Mouse (Mus musculus): ENCODE results near the gene Gm6337. TPM values are rescaled to one million over a fixed set of nuclear protein-coding genes. Genes with fewer than 3 reads are reported as not detected.

Gene Gm6337
- not detected in 2 replicates for polyA plus RNA-seq (2015; fragmentation: Nextera tagmentation; extraction: Ambion mirVana)

GRCm38 (mm10) chr14:6058167-6058566 lies at the start of gene Gm6337:
Gene Gm6337, minus strand, starts transcription at chr14:6058267.

GRCm38 (mm10) chr14:6093842-6094241 lies 35.8 kb upstream of the Gm6337 start, which contains the start of gene Gm8206:
Gene Gm8206, minus strand, starts transcription at chr14:6093942.

Other genes starting within 250 kb of the Gm6337 start
- gene Gm3424, start 227.9 kb downstream of the Gm6337 start, polyA plus RNA-seq (2015; fragmentation: Nextera tagmentation; extraction: Ambion mirVana) = not detected in 2 replicates
- gene Gm8237, start 177.9 kb downstream of the Gm6337 start, polyA plus RNA-seq (2015; fragmentation: Nextera tagmentation; extraction: Ambion mirVana) = 0.18 TPM in 2 replicates
- 3.8 and 4.4 TPM in 2 replicates for gene Gm3248, start 96.5 kb downstream of the Gm6337 start, polyA plus RNA-seq (2015; fragmentation: Nextera tagmentation; extraction: Ambion mirVana)
- gene Gm3453, start 79.1 kb downstream of the Gm6337 start, polyA plus RNA-seq (2015; fragmentation: Nextera tagmentation; extraction: Ambion mirVana) = not detected in 2 replicates
- 4.1 and 5.8 TPM in 2 replicates for gene Gm8206, start 35.7 kb upstream of the Gm6337 start, polyA plus RNA-seq (2015; fragmentation: Nextera tagmentation; extraction: Ambion mirVana)
- gene Gm3468, start 50.4 kb upstream of the Gm6337 start, polyA plus RNA-seq (2015; fragmentation: Nextera tagmentation; extraction: Ambion mirVana) = 2.4 and 3.4 TPM in 2 replicates
- not detected in 2 replicates for gene Gm3476, start 67.5 kb upstream of the Gm6337 start, polyA plus RNA-seq (2015; fragmentation: Nextera tagmentation; extraction: Ambion mirVana)
- gene Gm21560, start 161.0 kb upstream of the Gm6337 start, polyA plus RNA-seq (2015; fragmentation: Nextera tagmentation; extraction: Ambion mirVana) = not detected in 2 replicates
- 1.4 and 1.5 TPM in 2 replicates for gene Gm3411, start 229.0 kb upstream of the Gm6337 start, polyA plus RNA-seq (2015; fragmentation: Nextera tagmentation; extraction: Ambion mirVana)
- not detected in 2 replicates for gene Gm21103, start 246.6 kb upstream of the Gm6337 start, polyA plus RNA-seq (2015; fragmentation: Nextera tagmentation; extraction: Ambion mirVana)